Mouse (Mus musculus): ENCODE results near the gene Slc25a20. TPM values are rescaled to one million over a fixed set of nuclear protein-coding genes. Genes with fewer than 3 reads are reported as not detected.

Gene Slc25a20
- 73.4 and 74.6 TPM in 2 replicates for polyA plus RNA-seq (2015; fragmentation: Nextera tagmentation; extraction: Ambion mirVana)

- H3K4me2 ChIP-seq = peak within 1 kb of the TSS; percentile 67
- H3K4me3 ChIP-seq = peak within 1 kb of the TSS; percentile 76
- peak; percentile 91 for ATAC-seq (replicated peaks; ENCODE audit: insufficient number of reproducible peaks, insufficient read depth, low FRiP score, low read depth)
- H3K9me3 ChIP-seq (replicated peaks) = no peaks in the 10 kb centered on the region
- no peaks in the 10 kb centered on the region for H3K36me3 ChIP-seq
- peak within 1 kb of the TSS; percentile 76 for H3K27ac ChIP-seq
- no peaks in the 10 kb centered on the region for H3K27me3 ChIP-seq
- H3K4me1 ChIP-seq (replicated peaks) = peaks cover 9% of the 10 kb centered on the region
- 2% methylated on average over 35 of the region's 37 CpGs for WGBS
- peak within 1 kb of the TSS; percentile 66 for H3K9ac ChIP-seq
Measured at GRCm38 (mm10) chr9:108661677-108662612, at the start of gene Slc25a20. Gene Slc25a20 (plus strand): TSS chr9:108662088.

- WGBS = 85% methylated on average over 1 of the region's 1 CpGs
Measured at GRCm38 (mm10) chr9:108617301-108617700, 44.6 kb upstream of the Slc25a20 start.

GRCm38 (mm10) chr9:108626498-108626897 is 35.4 kb upstream of the Slc25a20 start:
- Histone ChIP-seq H3K4me1 (replicated peaks) (peaks cover 6% of the 10 kb centered on the region), H3K4me2 (no peak overlapping the region), H3K9ac (no peak overlapping the region), H3K9me3 (replicated peaks) (no peaks in the 10 kb centered on the region), H3K27me3 (no peaks in the 10 kb centered on the region), H3K36me3 (no peaks in the 10 kb centered on the region), H3K27ac (peak overlapping the region; percentile 90), H3K4me3 (no peak overlapping the region)
- peak; percentile 96 for ATAC-seq (replicated peaks; ENCODE audit: insufficient number of reproducible peaks, insufficient read depth, low FRiP score, low read depth)
- WGBS = 26% methylated on average over 2 of the region's 2 CpGs

More at GRCm38 (mm10) chr9:108617301-108617700, 44.6 kb upstream of the Slc25a20 start:
- H3K27ac ChIP-seq = no peak overlapping the region
- peaks cover 45% of the 10 kb centered on the region for H3K36me3 ChIP-seq
- no peaks in the 10 kb centered on the region for H3K9me3 ChIP-seq (replicated peaks)
- no peak overlapping the region for H3K4me3 ChIP-seq
- no peaks in the 10 kb centered on the region for H3K27me3 ChIP-seq
- no peak overlapping the region for H3K9ac ChIP-seq
- no peak overlapping the region for H3K4me2 ChIP-seq
- ATAC-seq (replicated peaks; ENCODE audit: insufficient number of reproducible peaks, insufficient read depth, low FRiP score, low read depth) = no peak
- H3K4me1 ChIP-seq (replicated peaks) = no peaks in the 10 kb centered on the region

GRCm38 (mm10) chr9:108628141-108628540 is 33.7 kb upstream of the Slc25a20 start:
- no peak overlapping the region for H3K9ac ChIP-seq
- peak overlapping the region; percentile 90 for H3K27ac ChIP-seq
- H3K27me3 ChIP-seq = no peaks in the 10 kb centered on the region
- no peaks in the 10 kb centered on the region for H3K9me3 ChIP-seq (replicated peaks)
- ATAC-seq (replicated peaks; ENCODE audit: insufficient number of reproducible peaks, insufficient read depth, low FRiP score, low read depth) = no peak
- no peak overlapping the region for H3K4me2 ChIP-seq
- no peak overlapping the region for H3K4me3 ChIP-seq
- no peaks in the 10 kb centered on the region for H3K36me3 ChIP-seq
- 58% methylated on average over 4 of the region's 4 CpGs for WGBS
- peaks cover 17% of the 10 kb centered on the region for H3K4me1 ChIP-seq (replicated peaks)

DNA sequence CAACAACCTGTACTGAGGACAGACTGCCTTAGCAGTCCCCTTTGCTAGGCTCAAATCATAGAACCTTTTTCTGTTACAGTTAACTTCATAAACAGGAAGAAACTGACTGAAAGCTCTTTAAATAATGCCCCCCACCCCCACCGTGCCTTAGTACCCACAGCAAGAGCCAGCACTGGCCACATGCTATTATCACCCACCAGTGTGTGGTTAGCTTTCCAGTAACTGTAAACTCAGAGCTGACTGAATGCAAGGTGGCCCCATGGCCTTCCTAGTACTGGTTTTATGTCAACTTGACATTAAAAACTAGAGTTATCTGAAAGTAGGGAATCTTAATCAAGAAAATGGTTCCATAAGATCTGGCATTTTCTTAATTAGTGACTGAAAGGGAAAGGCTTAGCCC is 31.2 kb upstream of the Slc25a20 start:
- Histone ChIP-seq H3K27ac (no peak overlapping the region), H3K9ac (no peak overlapping the region), H3K4me3 (no peak overlapping the region), H3K9me3 (replicated peaks) (no peaks in the 10 kb centered on the region), H3K27me3 (no peaks in the 10 kb centered on the region), H3K4me2 (no peak overlapping the region), H3K4me1 (replicated peaks) (peaks cover 17% of the 10 kb centered on the region), H3K36me3 (peaks cover 4% of the 10 kb centered on the region; the same call in 1 of the 2 replicates)
- 64% methylated on average over 1 of the region's 1 CpGs for WGBS
- no peak for ATAC-seq (replicated peaks; ENCODE audit: insufficient number of reproducible peaks, insufficient read depth, low FRiP score, low read depth)

DNA sequence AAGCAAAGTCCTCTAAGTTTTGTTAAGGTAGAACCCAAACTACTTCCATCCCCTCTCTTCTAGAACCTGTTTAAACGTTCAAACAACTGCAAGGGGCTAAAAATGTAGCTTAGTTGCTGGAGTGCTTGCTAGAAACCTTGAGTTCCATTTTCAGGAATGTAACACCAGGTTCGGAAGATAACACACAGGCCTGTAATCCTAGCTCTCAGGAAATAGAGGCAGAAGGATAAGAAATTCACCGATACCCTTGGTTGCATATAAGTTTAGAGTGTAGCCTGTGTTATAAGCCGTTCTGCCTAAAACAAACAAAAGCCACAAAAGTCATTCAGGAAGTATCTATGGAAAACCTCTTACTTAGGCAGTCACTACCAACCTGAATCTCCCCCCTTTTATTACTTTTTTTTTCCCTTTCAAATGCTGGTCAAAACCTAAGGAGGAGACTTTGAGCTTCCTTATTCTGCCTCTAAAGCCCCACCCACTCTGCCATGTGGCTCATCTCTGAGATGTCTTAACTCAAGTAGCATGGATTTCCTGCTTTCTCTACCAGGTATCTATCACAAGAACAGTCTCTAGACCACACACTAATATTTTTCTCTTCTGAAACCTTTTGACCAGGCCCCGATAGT is 30.1 kb upstream of the Slc25a20 start:
- Histone ChIP-seq H3K4me2 (no peak overlapping the region), H3K9ac (no peak overlapping the region), H3K9me3 (replicated peaks) (no peaks in the 10 kb centered on the region), H3K4me3 (no peak overlapping the region), H3K27ac (no peak overlapping the region; the same call in 1 of the 2 replicates), H3K36me3 (peaks cover 4% of the 10 kb centered on the region; the same call in 1 of the 2 replicates), H3K4me1 (replicated peaks) (peaks cover 13% of the 10 kb centered on the region), H3K27me3 (no peaks in the 10 kb centered on the region)
- 55% methylated on average over 5 of the region's 5 CpGs for WGBS
- no peak for ATAC-seq (replicated peaks; ENCODE audit: insufficient number of reproducible peaks, insufficient read depth, low FRiP score, low read depth)

DNA sequence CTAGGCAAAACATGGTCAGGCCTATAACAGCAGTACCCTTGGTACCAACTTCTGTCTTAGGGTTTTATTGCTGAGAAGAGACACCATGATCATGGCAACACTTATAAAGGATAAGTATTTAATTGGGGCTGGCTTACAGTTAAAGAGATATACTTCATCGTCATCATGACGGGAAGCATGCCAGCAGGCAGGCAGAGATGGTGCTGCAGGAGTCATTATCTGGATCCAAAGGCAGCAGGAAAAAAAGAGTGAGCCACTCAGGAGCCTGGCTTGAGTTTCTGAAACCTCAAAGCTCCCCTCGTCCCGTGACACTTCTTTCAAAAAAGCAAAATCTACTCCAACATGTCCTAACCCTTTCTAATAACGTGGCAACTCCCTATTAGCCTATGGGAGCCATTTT is 29.5 kb upstream of the Slc25a20 start:
- no peak overlapping the region for H3K9ac ChIP-seq
- peaks cover 7% of the 10 kb centered on the region; the same call in 1 of the 2 replicates for H3K36me3 ChIP-seq
- H3K4me1 ChIP-seq (replicated peaks) = peaks cover 13% of the 10 kb centered on the region
- 63% methylated on average over 5 of the region's 5 CpGs for WGBS
- no peak overlapping the region for H3K4me3 ChIP-seq
- no peaks in the 10 kb centered on the region for H3K9me3 ChIP-seq (replicated peaks)
- ATAC-seq (replicated peaks; ENCODE audit: insufficient number of reproducible peaks, insufficient read depth, low FRiP score, low read depth) = no peak
- no peak overlapping the region for H3K4me2 ChIP-seq
- H3K27me3 ChIP-seq = no peaks in the 10 kb centered on the region
- no peak overlapping the region; the same call in 1 of the 2 replicates for H3K27ac ChIP-seq

DNA sequence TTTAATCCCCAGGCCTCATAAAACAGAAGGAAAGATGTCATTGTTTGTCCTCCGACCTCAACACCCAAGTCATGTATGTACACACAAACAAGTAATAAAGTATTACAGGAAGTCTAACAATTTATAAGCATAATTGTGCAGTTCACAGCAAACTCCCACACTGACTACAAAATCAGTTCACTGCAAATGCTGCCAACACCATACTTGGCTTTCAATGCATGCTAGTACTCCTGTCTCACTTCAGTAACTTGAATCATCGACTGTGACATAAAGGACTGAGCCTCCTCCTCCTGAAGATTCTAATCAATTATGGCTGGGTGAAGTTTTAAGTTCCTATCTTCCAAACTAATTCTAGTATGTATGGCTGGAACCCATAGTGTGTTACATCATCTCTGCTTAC is 28.0 kb upstream of the Slc25a20 start:
- ATAC-seq (replicated peaks; ENCODE audit: insufficient number of reproducible peaks, insufficient read depth, low FRiP score, low read depth) = no peak
- WGBS = 77% methylated on average over 2 of the region's 2 CpGs
- H3K36me3 ChIP-seq = peaks cover 7% of the 10 kb centered on the region; the same call in 1 of the 2 replicates

GRCm38 (mm10) chr9:108635415-108635814 is 26.5 kb upstream of the Slc25a20 start:
- H3K9ac ChIP-seq = no peak overlapping the region
- H3K27ac ChIP-seq = no peak overlapping the region
- H3K4me1 ChIP-seq (replicated peaks) = peaks cover 16% of the 10 kb centered on the region
- no peak for ATAC-seq (replicated peaks; ENCODE audit: insufficient number of reproducible peaks, insufficient read depth, low FRiP score, low read depth)
- H3K36me3 ChIP-seq = peaks cover 14% of the 10 kb centered on the region; the same call in 1 of the 2 replicates
- H3K4me3 ChIP-seq = no peak overlapping the region
- no peaks in the 10 kb centered on the region for H3K9me3 ChIP-seq (replicated peaks)
- WGBS = 73% methylated on average over 2 of the region's 2 CpGs
- no peaks in the 10 kb centered on the region for H3K27me3 ChIP-seq
- no peak overlapping the region for H3K4me2 ChIP-seq

More for the DNA sequence above, 28.0 kb upstream of the Slc25a20 start:
- no peak overlapping the region for H3K27ac ChIP-seq
- peaks cover 16% of the 10 kb centered on the region for H3K4me1 ChIP-seq (replicated peaks)
- no peak overlapping the region for H3K4me3 ChIP-seq
- no peak overlapping the region for H3K4me2 ChIP-seq
- H3K27me3 ChIP-seq = no peaks in the 10 kb centered on the region
- H3K9ac ChIP-seq = no peak overlapping the region
- no peaks in the 10 kb centered on the region for H3K9me3 ChIP-seq (replicated peaks)

GRCm38 (mm10) chr9:108639825-108640224 is 22.1 kb upstream of the Slc25a20 start:
- WGBS = 77% methylated on average over 2 of the region's 2 CpGs
- H3K36me3 ChIP-seq = peaks cover 27% of the 10 kb centered on the region; the same call in 1 of the 2 replicates
- H3K27me3 ChIP-seq = no peaks in the 10 kb centered on the region
- no peak for ATAC-seq (replicated peaks; ENCODE audit: insufficient number of reproducible peaks, insufficient read depth, low FRiP score, low read depth)
- no peak overlapping the region for H3K4me2 ChIP-seq
- H3K27ac ChIP-seq = no peak overlapping the region
- no peak overlapping the region for H3K9ac ChIP-seq
- no peaks in the 10 kb centered on the region for H3K9me3 ChIP-seq (replicated peaks)
- no peak overlapping the region for H3K4me3 ChIP-seq
- 0 out of 2 replicates have a peak, but pooled peaks cover 3% of the 10 kb centered on the region for H3K4me1 ChIP-seq (replicated peaks)

GRCm38 (mm10) chr9:108648166-108648565 is 13.7 kb upstream of the Slc25a20 start:
- H3K4me3 ChIP-seq = peak overlapping the region; percentile 94
- peaks cover 19% of the 10 kb centered on the region for H3K4me1 ChIP-seq (replicated peaks)
- peak overlapping the region; percentile 73 for H3K4me2 ChIP-seq
- no peak for ATAC-seq (replicated peaks; ENCODE audit: insufficient number of reproducible peaks, insufficient read depth, low FRiP score, low read depth)
- H3K27ac ChIP-seq = peak overlapping the region; percentile 96
- peak overlapping the region; percentile 92 for H3K9ac ChIP-seq
- WGBS = 31% methylated on average over 10 of the region's 10 CpGs
- peaks cover 4% of the 10 kb centered on the region; the same call in 1 of the 2 replicates for H3K36me3 ChIP-seq
- no peaks in the 10 kb centered on the region for H3K9me3 ChIP-seq (replicated peaks)
- no peaks in the 10 kb centered on the region for H3K27me3 ChIP-seq
